Mouse (Mus musculus): ENCODE measurements around the gene Pet100. TPM values are rescaled to one million over a fixed set of nuclear protein-coding genes. Genes with fewer than 3 reads are reported as not detected.
"Not testable (repeated sequence)": the region's sequence is repeated elsewhere in the genome, so short reads cannot be mapped to it uniquely, and the experiment has no call there.

The Pet100 gene
- total RNA-seq (2014; fragmentation: Nextera tagmentation) (59.9 and 94.7 TPM in 2 replicates), total RNA-seq (2017) (152 and 217 TPM in 2 replicates)

DNA sequence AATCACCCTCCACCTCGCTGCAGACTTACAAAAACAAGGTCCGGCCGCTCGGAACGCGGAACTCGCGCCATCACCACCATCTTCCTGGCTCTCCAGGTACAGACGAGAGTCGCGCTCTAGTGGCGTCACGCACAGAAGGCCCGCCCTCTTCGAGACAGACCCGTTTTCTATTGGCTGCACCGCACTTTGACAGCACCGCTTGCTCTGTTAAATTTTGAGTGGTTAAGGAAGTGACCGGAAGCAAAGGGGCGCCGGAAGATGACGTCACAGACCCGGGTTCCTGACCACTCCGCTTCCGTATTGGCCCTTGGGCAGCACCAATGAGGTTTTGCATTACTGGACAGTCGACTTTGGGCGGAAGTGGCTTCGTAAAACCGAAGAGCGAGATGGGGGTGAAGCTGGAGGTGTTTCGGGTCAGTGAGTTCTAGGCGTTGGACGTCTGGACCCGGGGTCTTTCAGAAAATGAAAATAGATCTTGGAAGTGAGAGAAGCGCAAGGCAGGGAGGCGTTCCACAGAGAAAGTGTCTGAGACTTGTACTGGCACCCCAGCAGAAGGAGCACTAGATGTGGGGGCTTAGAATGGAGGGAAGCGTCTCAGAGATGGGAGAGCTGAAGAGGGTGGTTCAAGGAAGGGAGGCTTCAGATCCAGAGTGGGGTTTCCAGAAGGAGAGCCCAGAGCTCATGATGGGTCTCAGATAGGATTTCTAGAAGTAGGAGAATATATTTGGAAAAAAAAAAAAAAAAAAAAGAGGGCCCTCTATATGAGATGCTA is at the start of gene Pet100, which contains the start of gene Xab2:
TSS of gene Pet100 (plus strand) at position 350 of the 772 bp plus-strand sequence.
TSS of gene Xab2 (minus strand) at position 118 of the 772 bp plus-strand sequence.
- ATAC-seq (replicated peaks; ENCODE audit: low FRiP score, low TSS enrichment, poor library complexity, severe bottlenecking), result peak; percentile 93

DNA sequence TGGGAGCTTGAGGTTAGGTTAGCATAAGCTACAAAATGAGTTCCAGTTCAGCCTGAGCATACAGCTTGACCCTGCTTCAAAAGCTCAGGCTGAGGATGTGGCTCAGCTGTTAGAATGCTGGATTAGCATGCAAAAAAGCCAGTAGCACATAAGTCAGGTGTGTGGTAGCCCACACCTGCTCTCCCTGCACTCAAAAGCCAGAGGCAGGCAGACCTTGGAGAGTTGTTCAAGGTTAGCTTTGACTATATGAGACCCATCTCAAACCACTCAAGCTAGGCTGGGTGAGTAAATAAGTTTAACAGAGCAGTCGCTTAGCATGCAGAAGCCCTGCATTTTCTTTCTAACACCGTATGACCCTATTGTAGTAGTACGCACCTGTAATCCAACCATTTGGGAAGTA is 46.8 kb upstream of the Pet100 start:
- ATAC-seq (replicated peaks; ENCODE audit: low FRiP score, low TSS enrichment, poor library complexity, severe bottlenecking), result no peak

GRCm38 (mm10) chr8:3576211-3576960 is 45.0 kb upstream of the Pet100 start:
- ATAC-seq (replicated peaks; ENCODE audit: low FRiP score, low TSS enrichment, poor library complexity, severe bottlenecking), result no peak

DNA sequence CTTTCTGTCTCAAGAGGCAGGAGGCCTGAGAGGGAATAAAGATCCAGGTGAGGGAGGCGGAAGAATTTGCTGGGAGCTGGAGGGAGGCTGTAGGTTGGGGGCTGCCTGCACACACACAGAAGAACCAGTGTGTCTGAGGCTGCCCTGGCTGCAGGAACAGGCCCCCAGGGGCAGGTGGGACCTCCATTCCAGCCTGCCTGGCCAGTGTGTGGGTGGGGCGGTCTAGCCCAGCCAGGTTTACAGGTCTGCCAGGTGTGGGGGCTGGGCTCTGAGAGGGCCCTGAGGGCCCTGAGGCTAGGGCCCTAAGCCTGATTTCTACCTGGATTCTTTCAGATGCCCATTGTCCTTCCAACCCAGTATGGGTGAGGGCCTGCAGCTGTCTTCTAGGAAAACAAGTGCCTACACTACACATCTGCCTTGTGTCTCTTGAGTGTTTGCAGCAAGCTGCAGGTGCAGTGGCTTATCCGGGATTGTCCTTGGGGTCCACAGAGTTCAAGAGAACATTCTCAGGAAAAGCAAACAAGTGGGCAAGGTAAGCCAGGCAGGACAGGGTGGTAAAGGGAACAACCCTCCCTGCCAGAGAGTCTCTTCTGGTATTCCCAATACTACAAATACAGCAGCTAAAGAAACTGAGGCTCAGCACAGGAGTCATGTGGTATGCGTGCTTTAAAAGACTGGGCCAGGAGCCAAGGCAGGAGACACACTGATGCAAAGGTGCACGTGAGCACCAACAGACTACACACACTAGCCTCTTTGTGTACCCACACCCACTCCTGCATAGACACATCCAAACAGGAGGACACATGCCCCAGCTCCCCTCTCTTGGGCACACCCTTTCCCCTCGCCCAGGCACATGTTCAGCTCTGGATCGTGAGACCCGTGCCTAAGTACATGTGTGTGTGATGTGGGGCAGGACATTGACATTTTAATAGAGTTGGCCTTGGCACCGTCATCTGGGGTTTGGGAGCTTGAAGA is 41.7 kb upstream of the Pet100 start:
- ATAC-seq (replicated peaks; ENCODE audit: low FRiP score, low TSS enrichment, poor library complexity, severe bottlenecking), result no peak

GRCm38 (mm10) chr8:3581961-3582360 is 39.4 kb upstream of the Pet100 start:
- ATAC-seq (replicated peaks; ENCODE audit: low FRiP score, low TSS enrichment, poor library complexity, severe bottlenecking), result not testable (repeated sequence)

GRCm38 (mm10) chr8:3586452-3586851 is 34.9 kb upstream of the Pet100 start:
- peak; percentile 36; the same call in 1 of the 2 replicates for ATAC-seq (replicated peaks; ENCODE audit: low FRiP score, low TSS enrichment, poor library complexity, severe bottlenecking)

- no peak for ATAC-seq (replicated peaks; ENCODE audit: low FRiP score, low TSS enrichment, poor library complexity, severe bottlenecking)
Measured at GRCm38 (mm10) chr8:3586993-3587390, 34.4 kb upstream of the Pet100 start, which contains the start of gene Camsap3. Camsap3 (plus strand) TSS chr8:3587293.

DNA sequence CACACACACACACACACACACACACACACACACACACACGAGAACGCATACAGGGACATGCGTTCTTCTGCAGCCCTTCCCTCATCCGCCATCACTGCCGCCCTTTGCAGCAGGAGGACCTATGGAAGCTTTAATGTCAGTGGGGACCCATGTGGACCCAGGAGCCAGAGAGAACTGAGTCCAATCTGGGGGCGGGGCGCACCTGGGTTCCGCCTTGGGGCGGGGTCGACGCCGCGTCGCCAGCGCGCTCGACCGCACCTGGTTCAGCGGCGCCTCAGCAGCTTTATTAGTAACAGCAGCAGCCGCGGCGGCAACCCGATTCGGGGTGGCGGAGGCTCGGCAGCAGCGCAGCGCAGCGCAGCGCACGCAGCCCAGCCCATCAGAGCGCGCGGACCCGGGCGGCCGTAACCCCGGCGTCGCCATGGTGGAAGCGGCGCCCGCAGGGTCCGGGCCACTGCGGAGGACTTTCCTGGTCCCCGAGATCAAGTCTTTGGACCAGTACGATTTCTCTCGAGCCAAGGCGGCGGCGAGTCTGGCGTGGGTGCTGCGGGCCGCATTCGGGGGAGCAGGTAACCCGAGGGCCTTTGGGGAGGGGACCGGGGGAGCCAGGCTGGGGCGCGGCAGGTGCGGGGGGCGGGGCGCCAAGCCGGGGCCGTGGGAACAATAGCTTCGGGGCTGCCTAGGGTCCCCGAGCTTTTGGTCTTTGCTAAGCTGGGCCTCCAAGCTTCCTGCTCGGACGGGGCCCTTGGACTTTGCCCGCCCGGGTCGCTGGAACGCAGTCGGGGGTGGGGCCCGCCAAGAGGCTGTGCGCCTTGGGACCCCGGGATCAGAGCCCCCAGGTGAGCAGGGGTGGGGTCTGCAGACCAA is 33.7 kb upstream of the Pet100 start:
- peak; percentile 69 for ATAC-seq (replicated peaks; ENCODE audit: low FRiP score, low TSS enrichment, poor library complexity, severe bottlenecking)

DNA sequence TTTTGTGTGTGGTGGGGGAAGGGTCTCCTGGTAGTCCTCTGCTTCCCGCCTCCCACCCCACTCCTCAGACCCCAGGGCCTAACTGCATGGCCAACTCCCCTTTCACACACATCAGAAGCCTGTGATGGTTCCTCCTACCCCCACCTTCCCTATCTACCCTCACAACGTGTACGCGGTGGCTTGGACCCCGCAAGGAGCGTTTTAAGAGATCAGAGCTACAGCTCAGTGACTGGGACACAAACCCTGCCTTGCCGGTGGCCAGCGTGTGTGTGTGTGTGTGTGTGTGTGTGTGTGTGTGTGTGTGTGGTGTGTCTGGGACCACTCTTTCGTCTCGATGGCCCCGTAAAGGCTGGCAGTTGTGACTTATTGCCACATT is 33.1 kb upstream of the Pet100 start:
- peak; percentile 18; the same call in 1 of the 2 replicates for ATAC-seq (replicated peaks; ENCODE audit: low FRiP score, low TSS enrichment, poor library complexity, severe bottlenecking)

- ATAC-seq (replicated peaks; ENCODE audit: low FRiP score, low TSS enrichment, poor library complexity, severe bottlenecking), result no peak; the same call in 1 of the 2 replicates
Measured at GRCm38 (mm10) chr8:3593470-3593869, 27.9 kb upstream of the Pet100 start.

- no peak for ATAC-seq (replicated peaks; ENCODE audit: low FRiP score, low TSS enrichment, poor library complexity, severe bottlenecking)
Measured at GRCm38 (mm10) chr8:3594466-3594865, 26.9 kb upstream of the Pet100 start.

DNA sequence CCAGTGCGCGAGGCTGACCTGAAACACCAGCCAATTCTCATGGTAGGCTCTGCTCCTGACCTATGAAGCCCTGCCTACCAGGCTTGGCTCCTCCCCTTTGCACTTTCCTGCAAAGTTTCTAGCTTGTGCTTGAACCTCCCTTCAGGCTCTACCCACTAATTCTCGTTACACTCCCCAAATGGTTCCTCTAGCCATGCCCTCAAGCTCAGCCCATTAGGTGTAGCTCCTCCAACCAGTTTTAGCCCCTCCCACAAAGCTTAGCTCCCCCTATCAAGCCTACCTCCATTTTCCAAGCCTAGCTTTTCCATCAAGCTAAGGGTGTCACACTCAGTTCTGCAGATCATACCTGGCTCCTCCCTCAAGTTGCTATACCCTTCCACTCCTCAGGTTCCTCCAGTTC is 23.3 kb upstream of the Pet100 start:
- peak; percentile 32 for ATAC-seq (replicated peaks; ENCODE audit: low FRiP score, low TSS enrichment, poor library complexity, severe bottlenecking)

GRCm38 (mm10) chr8:3599219-3599618 is 22.1 kb upstream of the Pet100 start:
- ATAC-seq (replicated peaks; ENCODE audit: low FRiP score, low TSS enrichment, poor library complexity, severe bottlenecking), result no peak

GRCm38 (mm10) chr8:3600401-3600800 is 20.9 kb upstream of the Pet100 start:
- ATAC-seq (replicated peaks; ENCODE audit: low FRiP score, low TSS enrichment, poor library complexity, severe bottlenecking), result no peak

DNA sequence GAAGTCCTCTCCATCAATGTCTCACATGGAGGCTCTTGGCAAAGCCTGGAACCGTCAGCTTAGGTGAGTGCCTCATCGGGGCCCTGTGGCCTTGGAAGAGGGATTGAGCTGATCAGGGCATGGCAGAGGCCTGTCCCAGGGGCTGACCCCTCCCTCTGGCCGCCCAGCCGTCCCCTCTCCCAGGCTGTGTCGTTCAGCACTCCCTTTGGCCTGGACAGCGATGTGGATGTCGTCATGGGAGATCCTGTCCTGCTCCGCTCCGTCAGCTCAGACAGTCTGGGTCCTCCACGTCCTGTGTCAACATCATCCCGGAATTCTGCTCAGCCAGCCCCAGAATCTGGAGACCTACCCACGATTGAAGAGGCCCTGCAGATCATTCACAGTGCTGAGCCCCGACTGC is 17.9 kb upstream of the Pet100 start:
- no peak for ATAC-seq (replicated peaks; ENCODE audit: low FRiP score, low TSS enrichment, poor library complexity, severe bottlenecking)

DNA sequence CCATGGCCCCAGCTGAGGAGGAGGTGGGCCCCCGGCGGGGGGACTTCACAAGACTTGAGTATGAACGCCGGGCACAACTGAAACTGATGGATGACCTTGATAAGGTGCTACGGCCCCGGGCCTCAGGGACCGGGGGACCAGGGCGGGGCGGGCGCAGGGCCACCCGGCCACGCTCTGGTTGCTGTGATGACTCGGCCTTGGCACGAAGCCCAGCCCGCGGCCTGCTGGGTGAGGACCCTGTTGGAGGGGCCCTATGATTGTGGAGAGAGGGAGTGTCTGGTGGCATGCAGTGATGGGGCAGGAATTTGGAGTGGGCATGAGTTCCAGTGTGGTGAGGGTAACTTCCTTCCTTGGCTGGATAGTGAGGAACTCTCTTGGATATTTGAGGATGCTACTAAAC is 14.8 kb upstream of the Pet100 start:
- no peak; the same call in none of the 2 replicates for ATAC-seq (replicated peaks; ENCODE audit: low FRiP score, low TSS enrichment, poor library complexity, severe bottlenecking)

DNA sequence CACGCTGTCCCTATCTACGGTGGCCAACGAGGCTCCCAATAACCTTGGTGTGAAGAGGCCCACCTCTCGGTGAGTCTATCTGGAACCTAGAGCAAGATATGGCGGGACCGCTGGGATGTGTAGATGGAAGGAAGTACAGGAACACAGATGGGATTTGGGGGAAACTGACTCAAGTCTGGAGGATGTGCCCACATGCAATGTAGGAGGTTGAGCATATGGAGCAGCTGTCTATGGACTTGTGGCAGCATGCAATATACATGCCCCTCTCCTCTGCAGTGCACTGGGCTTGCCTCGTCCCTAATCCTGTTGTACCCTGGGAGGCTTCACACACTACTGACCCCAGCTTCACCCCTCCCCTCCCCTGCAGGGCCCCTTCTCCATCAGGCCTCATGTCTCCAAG is 13.5 kb upstream of the Pet100 start:
- ATAC-seq (replicated peaks; ENCODE audit: low FRiP score, low TSS enrichment, poor library complexity, severe bottlenecking), result no peak

- no peak for ATAC-seq (replicated peaks; ENCODE audit: low FRiP score, low TSS enrichment, poor library complexity, severe bottlenecking)
Measured at GRCm38 (mm10) chr8:3609046-3609815, 12.1 kb upstream of the Pet100 start.

Data from megakaryocyte-erythroid progenitor cell, adult 5-6 weeks (primary cell).